Mouse (Mus musculus) forebrain, embryonic 15.5 days (tissue): ENCODE results near the gene Spata17. TPM values are rescaled to one million over a fixed set of nuclear protein-coding genes. Genes with fewer than 3 reads are reported as not detected.

ENCODE experiments used
- ATAC-seq: fragments of 200-750 bp; cut with Nextera tagmentation; replicated peaks from 2 replicates; pipeline ENCODE4 v1.8.0; 2017; ENCODE audit warnings: mild to moderate bottlenecking, moderate TSS enrichment, moderate library complexity
- H3K27ac ChIP-seq: fragments of 300-500 bp; sonication (generic); replicated peaks from 2 replicates; pipeline ENCODE4 v1.5.1; 2015; ENCODE audit warnings: mild to moderate bottlenecking, inconsistent platforms
- H3K27me3 ChIP-seq: fragments of 300-500 bp; sonication (generic); 2 replicates; pipeline ENCODE4 v1.6.1; 2015; ENCODE audit warnings: inconsistent platforms
- H3K36me3 ChIP-seq: fragments of 300-500 bp; sonication (generic); 2 replicates; pipeline ENCODE4 v1.6.1; 2015; ENCODE audit warnings: mild to moderate bottlenecking, inconsistent platforms
- H3K4me1 ChIP-seq: fragments of 300-500 bp; sonication (generic); 2 replicates; pipeline ENCODE4 v1.6.1; 2015; ENCODE audit warnings: inconsistent platforms
- H3K4me2 ChIP-seq: fragments of 300-500 bp; sonication (generic); replicated peaks from 2 replicates; pipeline ENCODE4 v1.6.1; 2015; ENCODE audit warnings: mild to moderate bottlenecking, inconsistent platforms
- H3K4me3 ChIP-seq: fragments of 300-500 bp; sonication (generic); 2 replicates; pipeline ENCODE4 v1.5.1; 2015; ENCODE audit warnings: mild to moderate bottlenecking, inconsistent platforms
- H3K9ac ChIP-seq: fragments of 300-500 bp; sonication (generic); replicated peaks from 2 replicates; pipeline ENCODE4 v1.6.1; 2015; ENCODE audit warnings: mild to moderate bottlenecking, inconsistent platforms
- H3K9me3 ChIP-seq: fragments of 300-500 bp; sonication (generic); 2 replicates; pipeline ENCODE4 v1.6.1; 2016; ENCODE audit warnings: inconsistent platforms
- WGBS: fragments of 180-500 bp; shearing (Covaris S2); methylation state at CpG from one replicate; pipeline ENCODE4 v1.1.7; 2015; ENCODE audit warnings: mixed read lengths; 5-methylcytosine and 5-hydroxymethylcytosine counted together
- polyA plus RNA-seq: library from polyadenylated mRNA; unstranded; fragments of >200 nt; fragmentation: Nextera tagmentation; extraction: Ambion mirVana; gene quantifications from 2 replicates; pipeline ENCODE4 v1.2.1, GENCODE M21; 2015

Spata17 gene
- polyA plus RNA-seq, 1 experiment from 2014 or later = 2.0 TPM

DNA sequence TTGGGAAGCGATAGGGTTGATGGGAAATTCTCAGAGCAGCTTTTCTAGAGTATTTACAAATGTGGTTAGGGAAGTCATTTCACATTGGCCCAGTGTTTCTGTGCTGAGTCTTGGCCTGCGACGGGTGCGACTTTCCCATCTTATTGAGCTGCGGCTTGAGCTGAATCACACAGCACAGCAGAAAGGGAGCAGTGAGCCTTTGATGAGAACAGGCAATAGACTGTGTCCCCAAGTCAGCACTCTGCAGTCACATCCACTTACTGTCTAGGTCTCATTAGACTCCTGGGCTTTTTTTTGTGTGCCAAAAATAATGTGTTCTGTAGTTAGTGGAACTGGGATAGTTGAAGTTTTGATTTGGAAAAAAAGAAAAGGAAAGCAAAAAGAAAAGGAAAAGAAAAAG, 15.0 kb upstream of the Spata17 start:
- 0 out of 2 replicates have a peak, but pooled peaks cover 3% of the 10 kb centered on the region for H3K36me3 ChIP-seq
- no peaks in the 10 kb centered on the region for H3K4me1 ChIP-seq
- H3K27ac ChIP-seq = no peak overlapping the region
- no peak overlapping the region for H3K4me3 ChIP-seq
- H3K4me2 ChIP-seq = no peak overlapping the region
- no peaks in the 10 kb centered on the region for H3K9me3 ChIP-seq
- no peak for ATAC-seq
- WGBS = 91% methylated on average over 5 of the region's 5 CpGs
- no peaks in the 10 kb centered on the region for H3K27me3 ChIP-seq
- no peak overlapping the region for H3K9ac ChIP-seq

GRCm38 (mm10) chr1:187228414-187229146, 13.3 kb upstream of the Spata17 start:
- Histone ChIP-seq H3K4me3 (no peak overlapping the region), H3K36me3 (no peaks in the 10 kb centered on the region), H3K9ac (no peak overlapping the region), H3K9me3 (no peaks in the 10 kb centered on the region), H3K27ac (no peak overlapping the region), H3K4me1 (no peaks in the 10 kb centered on the region), H3K4me2 (no peak overlapping the region), H3K27me3 (no peaks in the 10 kb centered on the region)
- no peak for ATAC-seq
- WGBS = 87% methylated on average over 13 of the region's 13 CpGs

DNA sequence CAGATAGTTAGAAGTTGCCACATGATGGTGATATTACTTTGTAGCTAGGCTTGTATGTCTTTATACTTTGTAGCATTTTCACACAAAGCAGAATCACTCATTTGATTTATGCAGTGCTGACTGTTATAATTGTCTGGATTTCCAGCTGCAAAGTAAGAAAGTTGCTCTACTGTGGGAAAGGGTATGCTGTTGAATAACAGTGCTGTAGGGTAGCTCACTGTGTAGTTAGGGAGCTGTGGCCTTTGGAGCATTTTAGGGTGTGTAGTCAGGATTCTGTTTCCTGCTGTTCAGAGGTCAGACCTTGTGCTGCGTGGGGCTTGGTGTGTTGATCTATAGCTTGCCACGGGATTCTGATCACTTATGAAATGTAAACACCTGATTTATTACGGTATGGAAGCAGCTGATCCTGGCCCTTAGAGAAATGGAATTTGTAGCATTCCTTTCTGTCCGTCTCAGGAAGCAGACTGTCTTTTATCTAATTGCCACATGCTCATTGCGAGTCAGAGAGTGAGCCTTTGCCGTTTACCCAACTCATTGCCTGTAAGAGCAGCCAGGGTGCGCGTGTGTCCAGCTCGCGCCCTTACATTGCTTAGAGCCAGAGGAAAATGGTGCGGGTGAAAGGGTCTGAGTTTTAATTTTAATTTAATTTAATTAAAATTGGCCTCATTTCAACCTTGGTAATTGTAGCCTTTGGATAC, 11.2 kb upstream of the Spata17 start:
- Histone ChIP-seq H3K9ac (no peak overlapping the region), H3K9me3 (no peaks in the 10 kb centered on the region), H3K27ac (no peak overlapping the region), H3K4me3 (no peak overlapping the region), H3K27me3 (no peaks in the 10 kb centered on the region), H3K4me1 (no peaks in the 10 kb centered on the region), H3K4me2 (no peak overlapping the region), H3K36me3 (no peaks in the 10 kb centered on the region)
- no peak for ATAC-seq
- WGBS = 81% methylated on average over 11 of the region's 11 CpGs

DNA sequence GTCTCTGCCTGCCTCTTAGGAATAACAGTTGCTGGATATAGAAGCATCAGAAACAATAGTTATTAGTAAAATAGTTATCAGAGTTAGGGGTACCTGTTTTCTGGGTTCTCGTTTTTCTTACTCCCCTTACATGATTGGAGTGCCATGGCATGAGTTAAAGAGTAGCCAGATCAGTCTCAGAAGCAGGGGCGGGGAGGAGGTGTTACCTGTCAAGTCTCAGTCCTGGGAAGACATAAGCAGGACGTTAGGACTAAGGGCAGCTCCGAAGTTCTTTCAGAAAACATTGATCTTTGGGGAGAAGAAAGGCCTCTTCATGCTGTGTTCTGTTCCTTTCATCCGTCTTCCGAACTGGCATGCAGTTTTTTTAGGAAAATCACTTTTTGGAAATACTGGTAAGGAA, 5.5 kb upstream of the Spata17 start:
- H3K9ac ChIP-seq = no peak overlapping the region
- no peaks in the 10 kb centered on the region for H3K36me3 ChIP-seq
- no peak overlapping the region for H3K27ac ChIP-seq
- ATAC-seq = no peak
- peaks cover 10% of the 10 kb centered on the region for H3K4me1 ChIP-seq
- no peaks in the 10 kb centered on the region for H3K9me3 ChIP-seq
- WGBS = 86% methylated on average over 6 of the region's 6 CpGs
- no peak overlapping the region for H3K4me2 ChIP-seq
- H3K27me3 ChIP-seq = no peaks in the 10 kb centered on the region
- no peak overlapping the region for H3K4me3 ChIP-seq

DNA sequence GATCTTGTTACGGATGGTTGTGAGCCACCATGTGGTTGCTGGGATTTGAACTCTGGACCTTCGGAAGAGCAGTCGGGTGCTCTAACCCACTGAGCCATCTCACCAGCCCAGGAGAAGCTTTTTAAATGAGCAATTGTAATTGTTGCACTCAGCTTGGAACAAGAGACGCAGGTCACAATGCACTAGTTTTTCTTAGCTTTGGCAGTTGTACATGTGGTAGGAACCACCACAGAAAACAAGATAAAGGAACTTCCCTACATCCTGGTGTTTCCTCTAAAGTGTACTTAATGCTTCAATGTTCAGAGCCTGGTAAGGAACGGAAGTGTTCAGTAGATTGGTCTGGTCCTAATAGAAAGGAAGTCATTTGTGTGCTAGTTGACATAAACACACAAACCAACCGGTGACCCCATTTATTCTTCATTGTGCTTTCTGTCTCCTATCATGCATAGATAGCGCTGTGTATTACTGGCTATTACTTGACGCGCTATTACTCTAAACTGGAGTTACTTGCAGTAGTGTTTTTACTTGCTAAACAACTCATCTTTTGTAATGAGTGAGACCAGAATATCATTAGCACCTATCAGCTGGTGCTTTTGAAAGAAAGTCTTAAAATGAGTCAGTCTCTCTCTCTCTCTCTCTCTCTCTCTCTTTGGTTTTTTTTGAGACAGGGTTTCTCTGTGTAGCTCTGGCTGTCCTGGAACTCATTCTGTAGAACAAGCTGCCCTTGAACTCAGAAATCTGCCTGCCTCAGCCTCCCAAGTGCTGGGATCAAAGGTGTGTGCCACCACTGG, 1.6 kb upstream of the Spata17 start:
- Histone ChIP-seq H3K4me3 (no peak overlapping the region), H3K4me1 (peaks cover 13% of the 10 kb centered on the region), H3K9ac (no peak overlapping the region), H3K27me3 (no peaks in the 10 kb centered on the region), H3K27ac (no peak overlapping the region), H3K36me3 (no peaks in the 10 kb centered on the region), H3K4me2 (no peak overlapping the region), H3K9me3 (no peaks in the 10 kb centered on the region)
- ATAC-seq = no peak
- WGBS = 95% methylated on average over 9 of the region's 9 CpGs

- no peaks in the 10 kb centered on the region for H3K36me3 ChIP-seq
- no peak overlapping the region for H3K4me3 ChIP-seq
- peaks cover 2% of the 10 kb centered on the region; the same call in 1 of the 2 replicates for H3K4me1 ChIP-seq
- H3K27ac ChIP-seq = no peak overlapping the region
- no peak overlapping the region for H3K9ac ChIP-seq
- H3K27me3 ChIP-seq = no peaks in the 10 kb centered on the region
- H3K9me3 ChIP-seq = no peaks in the 10 kb centered on the region
- WGBS = 93% methylated on average over 4 of the region's 4 CpGs
- no peak overlapping the region for H3K4me2 ChIP-seq
- ATAC-seq = no peak
Observed at GRCm38 (mm10) chr1:187210736-187211135, 4.5 kb downstream of the Spata17 start.

GRCm38 (mm10) chr1:187209496-187209895, 5.8 kb downstream of the Spata17 start:
- Histone ChIP-seq H3K4me2 (no peak overlapping the region), H3K4me3 (no peak overlapping the region), H3K9ac (no peak overlapping the region), H3K36me3 (no peaks in the 10 kb centered on the region), H3K9me3 (no peaks in the 10 kb centered on the region), H3K27me3 (no peaks in the 10 kb centered on the region), H3K27ac (no peak overlapping the region), H3K4me1 (no peaks in the 10 kb centered on the region)
- 56% methylated on average over 4 of the region's 4 CpGs for WGBS
- no peak for ATAC-seq

DNA sequence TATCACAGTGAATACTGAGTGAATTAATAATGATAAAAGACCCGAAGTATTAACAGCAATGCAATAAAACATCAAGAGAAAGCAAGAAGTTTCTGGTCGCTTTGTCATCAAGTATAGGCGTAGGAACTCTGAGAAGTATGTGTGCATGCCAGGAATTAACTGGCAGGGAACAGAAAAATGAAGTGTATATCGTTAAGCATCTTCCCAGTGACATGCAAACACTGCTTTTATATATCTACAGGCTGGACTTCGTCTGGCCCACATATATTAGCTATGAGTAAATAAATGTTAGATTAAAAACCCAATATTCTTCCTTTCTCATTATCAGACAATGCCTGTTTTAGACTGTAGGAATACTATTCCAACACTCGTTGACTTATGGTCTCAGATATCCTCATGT, 9.8 kb downstream of the Spata17 start:
- Histone ChIP-seq H3K27ac (no peak overlapping the region), H3K4me3 (no peak overlapping the region), H3K36me3 (no peaks in the 10 kb centered on the region), H3K9me3 (no peaks in the 10 kb centered on the region), H3K9ac (no peak overlapping the region), H3K4me1 (no peaks in the 10 kb centered on the region), H3K4me2 (no peak overlapping the region), H3K27me3 (no peaks in the 10 kb centered on the region)
- WGBS = 76% methylated on average over 6 of the region's 6 CpGs
- no peak for ATAC-seq

- no peak overlapping the region for H3K4me2 ChIP-seq
- H3K4me1 ChIP-seq = no peaks in the 10 kb centered on the region
Observed at GRCm38 (mm10) chr1:187178546-187178945, 36.7 kb downstream of the Spata17 start.

GRCm38 (mm10) chr1:187175991-187176390, 39.3 kb downstream of the Spata17 start:
- 90% methylated on average over 1 of the region's 1 CpGs for WGBS
- H3K9ac ChIP-seq = no peak overlapping the region
- H3K4me2 ChIP-seq = no peak overlapping the region
- H3K4me1 ChIP-seq = no peaks in the 10 kb centered on the region
- no peaks in the 10 kb centered on the region for H3K36me3 ChIP-seq
- H3K4me3 ChIP-seq = no peak overlapping the region
- no peak overlapping the region for H3K27ac ChIP-seq
- H3K27me3 ChIP-seq = no peaks in the 10 kb centered on the region
- no peak for ATAC-seq
- no peaks in the 10 kb centered on the region for H3K9me3 ChIP-seq

More at GRCm38 (mm10) chr1:187178546-187178945, 36.7 kb downstream of the Spata17 start:
- no peak overlapping the region for H3K27ac ChIP-seq
- ATAC-seq = no peak
- no peaks in the 10 kb centered on the region for H3K27me3 ChIP-seq
- H3K4me3 ChIP-seq = no peak overlapping the region
- no peaks in the 10 kb centered on the region for H3K9me3 ChIP-seq
- WGBS = 67% methylated on average over 1 of the region's 1 CpGs
- no peak overlapping the region for H3K9ac ChIP-seq
- no peaks in the 10 kb centered on the region for H3K36me3 ChIP-seq

DNA sequence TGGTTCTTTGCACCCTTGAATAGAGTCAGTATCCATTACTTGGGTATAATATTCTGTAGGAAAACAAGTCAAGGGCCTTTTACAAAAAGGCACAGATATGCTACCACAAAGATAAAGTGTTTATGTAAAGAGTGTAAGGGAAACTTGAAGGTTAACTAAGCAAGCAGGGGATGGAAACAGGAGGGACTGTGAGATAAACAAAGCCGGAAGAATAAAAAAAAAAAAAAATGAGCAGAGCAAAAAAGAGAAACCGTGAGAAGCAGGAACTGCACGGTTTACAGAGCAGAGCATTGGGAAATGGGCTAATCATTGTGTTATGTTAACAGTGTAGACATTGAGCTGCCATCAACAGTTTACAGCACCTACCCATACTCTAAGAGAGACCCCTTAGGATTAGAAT, 44.9 kb downstream of the Spata17 start:
- H3K9me3 ChIP-seq = no peaks in the 10 kb centered on the region
- H3K9ac ChIP-seq = no peak overlapping the region
- H3K36me3 ChIP-seq = no peaks in the 10 kb centered on the region
- no peaks in the 10 kb centered on the region for H3K27me3 ChIP-seq
- H3K4me2 ChIP-seq = no peak overlapping the region
- no peaks in the 10 kb centered on the region for H3K4me1 ChIP-seq
- 86% methylated on average over 3 of the region's 3 CpGs for WGBS
- H3K4me3 ChIP-seq = no peak overlapping the region
- no peak overlapping the region for H3K27ac ChIP-seq
- no peak for ATAC-seq

DNA sequence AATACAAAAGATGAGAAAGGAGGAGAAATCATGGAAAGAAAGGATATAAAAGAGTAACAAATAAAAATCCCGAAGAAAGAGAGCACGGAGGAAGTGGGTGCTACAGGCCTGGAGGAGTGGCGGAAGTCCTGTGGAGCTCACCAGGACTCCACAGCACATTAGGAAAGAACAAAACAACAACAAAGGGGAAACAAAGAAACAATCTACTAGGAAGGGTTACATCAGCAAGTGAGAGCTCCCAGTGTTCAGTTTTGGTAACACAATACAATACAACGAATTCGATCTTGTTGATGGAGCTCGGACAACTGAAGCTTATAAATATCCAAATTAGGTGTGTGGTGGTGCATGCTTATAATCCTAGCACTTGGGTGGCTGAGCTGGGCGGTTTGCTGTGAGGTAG, 45.6 kb downstream of the Spata17 start:
- Histone ChIP-seq H3K4me1 (no peaks in the 10 kb centered on the region), H3K9me3 (no peaks in the 10 kb centered on the region)
- WGBS = 56% methylated on average over 7 of the region's 7 CpGs

More for the DNA sequence above, 45.6 kb downstream of the Spata17 start:
- Histone ChIP-seq H3K36me3 (no peaks in the 10 kb centered on the region), H3K4me2 (no peak overlapping the region), H3K27me3 (no peaks in the 10 kb centered on the region), H3K4me3 (no peak overlapping the region), H3K27ac (no peak overlapping the region), H3K9ac (no peak overlapping the region)
- no peak for ATAC-seq
